Mouse (Mus musculus) erythroblast, embryonic 14.5 days (primary cell): ENCODE results near the gene Ccnd2.

Experiments
- GATA1 ChIP-seq: IDR thresholded peaks from 2 replicates; pipeline ENCODE4 v1.6.1; 2012; ENCODE audit warnings: low read length, inconsistent platforms, mixed read lengths
- TAL1 ChIP-seq: IDR thresholded peaks from 3 replicates; pipeline ENCODE4 v1.6.1; 2012; ENCODE audit warnings: low read length, inconsistent platforms, mixed read lengths

DNA sequence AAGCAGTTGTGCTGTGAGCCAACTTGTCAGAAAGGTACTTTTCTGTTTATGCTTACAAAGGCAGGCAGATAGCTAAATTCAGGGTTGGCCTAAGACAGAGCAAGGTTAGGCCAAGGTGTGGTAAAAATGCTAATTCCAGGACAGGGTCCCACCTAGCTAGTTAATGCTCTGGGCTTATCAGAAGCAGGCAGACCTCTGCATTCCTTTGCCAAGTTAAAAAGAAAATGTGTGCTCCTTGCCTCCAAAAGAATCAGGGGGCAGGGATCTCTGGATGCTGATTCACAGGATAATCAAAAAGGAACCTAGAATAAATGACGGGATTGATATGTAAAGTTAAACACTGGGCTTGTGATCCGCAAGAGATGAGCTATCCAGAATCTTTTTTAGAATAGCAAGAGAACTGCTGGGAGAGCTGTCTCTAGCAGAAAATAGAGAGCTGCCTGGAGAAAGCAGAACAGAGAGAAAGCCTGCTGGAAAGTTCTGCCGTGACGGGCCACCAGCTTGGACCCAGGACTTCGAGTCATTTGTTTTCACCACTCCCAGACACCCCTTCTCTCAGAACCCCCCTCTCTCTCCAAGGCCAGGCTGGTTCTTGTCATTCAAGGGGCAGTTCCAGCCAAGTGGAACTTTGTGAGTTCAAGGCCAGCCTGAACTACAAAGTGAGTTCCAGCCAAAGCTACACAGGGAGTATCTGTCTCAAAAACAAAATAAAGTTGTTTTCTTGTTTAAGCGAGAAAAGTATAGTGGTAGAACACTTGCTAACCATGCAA, 48.3 kb downstream of the Ccnd2 start:
- TF ChIP-seq GATA1 (no peak), TAL1 (no peak)
